Mouse (Mus musculus): ENCODE data around the gene Mak. TPM values are rescaled to one million over a fixed set of nuclear protein-coding genes. Genes with fewer than 3 reads are reported as not detected.

Gene Mak
- total and polyA plus RNA-seq, 3 experiments: not detected

GRCm38 (mm10) chr13:41045901-41046300, 33.6 kb downstream of the Mak start:
- H3K79me2 ChIP-seq (replicated peaks; ENCODE audit: control insufficient read depth, extremely low read depth, insufficient read depth, poor library complexity, severe bottlenecking): no peaks in the 10 kb centered on the region
- in situ Hi-C loops (cut with MboI; ENCODE audit: low pct_ligation_motif_present, low pct_unique_long_range_greater_than_20kb, low sequenced_read_pairs) (no loop called here), dilution Hi-C loops (cut with MboI; ENCODE audit: extremely low pct_ligation_motif_present, extremely low pct_unique_long_range_greater_than_20kb, low sequenced_read_pairs) (no loop called here)
- no peaks in the 10 kb centered on the region for H3K9me3 ChIP-seq (replicated peaks; ENCODE audit: low read length)
- H3K4me2 ChIP-seq (ENCODE audit: insufficient read depth, low read depth, poor library complexity, severe bottlenecking): no peak overlapping the region
- H3K36me3 ChIP-seq (replicated peaks in 1 of 2; ENCODE audit: control insufficient read depth in 1 of 2, insufficient read depth in 1 of 2, low read length in 1 of 2): no peaks in the 10 kb centered on the region
- TF ChIP-seq E2F4 (IDR thresholded peaks at IDR 0.05; ENCODE audit: insufficient replicate concordance, low read depth, low read length) (no peak), CTCF (conservative IDR thresholded peaks at IDR 0.05 in 1 of 2, IDR thresholded peaks at IDR 0.05 in 1 of 2; ENCODE audit: low read depth in 2 of 2, low read length in 2 of 2) (no peak), RCOR1 (conservative IDR thresholded peaks at IDR 0.05; ENCODE audit: low read depth, low read length) (no peak), MEF2A (IDR thresholded peaks at IDR 0.05; ENCODE audit: borderline replicate concordance, low read depth, low read length) (no peak), MYC (IDR thresholded peaks at IDR 0.05; ENCODE audit: low read depth, low read length) (no peak), JUND (conservative IDR thresholded peaks at IDR 0.05; ENCODE audit: low read depth, low read length) (no peak), ZNF384 (IDR thresholded peaks at IDR 0.05; ENCODE audit: low read depth, low read length) (no peak), MXI1 (IDR thresholded peaks at IDR 0.05; ENCODE audit: low read depth, low read length) (no peak), CHD2 (IDR thresholded peaks at IDR 0.05; ENCODE audit: low read length) (no peak), ELF1 (IDR thresholded peaks at IDR 0.05; ENCODE audit: low read depth, low read length) (no peak)
- H3K4me1 ChIP-seq (ENCODE audit: control insufficient read depth in 1 of 2, insufficient read depth in 2 of 2): no peaks in the 10 kb centered on the region
- H3K9ac ChIP-seq (ENCODE audit: insufficient read depth, low read depth): no peak overlapping the region
- H3K27ac ChIP-seq (ENCODE audit: insufficient read depth, low read depth): no peak overlapping the region
- H3K4me3 ChIP-seq (replicated peaks in 1 of 3; ENCODE audit: low read depth in 2 of 3, low read length in 2 of 3, poor library complexity in 1 of 3): no peak overlapping the region
- DNase-seq (ENCODE audit: extremely low read depth): no peak
- H3K27me3 ChIP-seq (replicated peaks): no peaks in the 10 kb centered on the region

- dilution Hi-C loops (cut with MboI; ENCODE audit: extremely low pct_ligation_motif_present, extremely low pct_unique_long_range_greater_than_20kb, low sequenced_read_pairs): no loop called here
- no peaks in the 10 kb centered on the region for H3K27me3 ChIP-seq (replicated peaks)
- H3K4me2 ChIP-seq (ENCODE audit: insufficient read depth, low read depth, poor library complexity, severe bottlenecking): no peak overlapping the region
- no peak for DNase-seq (ENCODE audit: extremely low read depth)
- no peaks in the 10 kb centered on the region for H3K79me2 ChIP-seq (replicated peaks; ENCODE audit: control insufficient read depth, extremely low read depth, insufficient read depth, poor library complexity, severe bottlenecking)
- no peak for TF ChIP-seq SIN3A (IDR thresholded peaks at IDR 0.05; ENCODE audit: low read length)
- no peak overlapping the region for H3K4me3 ChIP-seq (replicated peaks in 1 of 3; ENCODE audit: low read depth in 2 of 3, low read length in 2 of 3, poor library complexity in 1 of 3)
- H3K36me3 ChIP-seq (replicated peaks in 1 of 2; ENCODE audit: control insufficient read depth in 1 of 2, insufficient read depth in 1 of 2, low read length in 1 of 2): no peaks in the 10 kb centered on the region
- H3K9ac ChIP-seq (ENCODE audit: insufficient read depth, low read depth): no peak overlapping the region
- 0 out of 4 replicates have a peak, but pooled peaks cover 0 to 4% of the 10 kb centered on the region in 2 experiments for H3K4me1 ChIP-seq (ENCODE audit: control insufficient read depth in 1 of 2, insufficient read depth in 2 of 2)
- H3K27ac ChIP-seq (ENCODE audit: insufficient read depth, low read depth): no peak overlapping the region
- in situ Hi-C loops (cut with MboI; ENCODE audit: low pct_ligation_motif_present, low pct_unique_long_range_greater_than_20kb, low sequenced_read_pairs): no loop called here
- no peaks in the 10 kb centered on the region for H3K9me3 ChIP-seq (replicated peaks; ENCODE audit: low read length)
Measured at GRCm38 (mm10) chr13:41042511-41042910, 37.0 kb downstream of the Mak start.

- in situ Hi-C loops (cut with MboI; ENCODE audit: low pct_ligation_motif_present, low pct_unique_long_range_greater_than_20kb, low sequenced_read_pairs) (no loop called here), dilution Hi-C loops (cut with MboI; ENCODE audit: extremely low pct_ligation_motif_present, extremely low pct_unique_long_range_greater_than_20kb, low sequenced_read_pairs) (no loop called here)
- Histone ChIP-seq H3K4me3 (replicated peaks in 1 of 3; ENCODE audit: low read depth in 2 of 3, low read length in 2 of 3, poor library complexity in 1 of 3) (no peak overlapping the region), H3K27ac (ENCODE audit: insufficient read depth, low read depth) (no peak overlapping the region), H3K9me3 (replicated peaks; ENCODE audit: low read length) (no peaks in the 10 kb centered on the region), H3K27me3 (replicated peaks) (no peaks in the 10 kb centered on the region), H3K4me1 (ENCODE audit: control insufficient read depth in 1 of 2, insufficient read depth in 2 of 2) (peaks cover 2 to 15% of the 10 kb centered on the region in 2 experiments; a peak in 3 of 4 replicates), H3K36me3 (replicated peaks in 1 of 2; ENCODE audit: control insufficient read depth in 1 of 2, insufficient read depth in 1 of 2, low read length in 1 of 2) (no peaks in the 10 kb centered on the region), H3K79me2 (replicated peaks; ENCODE audit: control insufficient read depth, extremely low read depth, insufficient read depth, poor library complexity, severe bottlenecking) (no peaks in the 10 kb centered on the region), H3K4me2 (ENCODE audit: insufficient read depth, low read depth, poor library complexity, severe bottlenecking) (no peak overlapping the region), H3K9ac (ENCODE audit: insufficient read depth, low read depth) (no peak overlapping the region)
- DNase-seq (ENCODE audit: extremely low read depth): no peak
- TF ChIP-seq ETS1 (conservative IDR thresholded peaks at IDR 0.05; ENCODE audit: low read depth, low read length): no peak
Measured at GRCm38 (mm10) chr13:41030098-41030497, 49.4 kb downstream of the Mak start.
